Mouse (Mus musculus) limb, embryonic 13.5 days (tissue): Measurements from ENCODE around the gene Gm37240. TPM values are rescaled to one million over a fixed set of nuclear protein-coding genes. Genes with fewer than 3 reads are reported as not detected.

Experiments used
- ATAC-seq: fragments of 200-750 bp; cut with Nextera tagmentation; 2 replicates; pipeline ENCODE4 v1.8.0; 2017; ENCODE audit warnings: low read depth, moderate number of reproducible peaks, moderate TSS enrichment; ENCODE audit not compliant: low FRiP score
- H3K27ac ChIP-seq: fragments of 300-500 bp; sonication (generic); 2 replicates; pipeline ENCODE4 v1.5.1; 2015; ENCODE audit warnings: inconsistent platforms, mild to moderate bottlenecking, moderate library complexity
- H3K27me3 ChIP-seq: fragments of 300-500 bp; sonication (generic); 2 replicates; pipeline ENCODE4 v1.6.1; 2015; ENCODE audit warnings: mild to moderate bottlenecking, inconsistent platforms
- H3K36me3 ChIP-seq: fragments of 300-500 bp; sonication (generic); 2 replicates; pipeline ENCODE4 v1.6.1; 2015; ENCODE audit warnings: inconsistent platforms, mild to moderate bottlenecking, moderate library complexity
- H3K4me1 ChIP-seq: fragments of 300-500 bp; sonication (generic); 2 replicates; pipeline ENCODE4 v1.6.1; 2015; ENCODE audit warnings: inconsistent platforms
- H3K4me2 ChIP-seq: fragments of 300-500 bp; sonication (generic); replicated peaks from 2 replicates; pipeline ENCODE4 v1.6.1; 2015; ENCODE audit warnings: inconsistent platforms, mild to moderate bottlenecking, moderate library complexity
- H3K4me3 ChIP-seq: fragments of 300-500 bp; sonication (generic); 2 replicates; pipeline ENCODE4 v1.5.1; 2015; ENCODE audit warnings: moderate library complexity, mild to moderate bottlenecking, inconsistent platforms
- H3K9ac ChIP-seq: fragments of 300-500 bp; sonication (generic); 2 replicates; pipeline ENCODE4 v1.6.1; 2015; ENCODE audit warnings: mild to moderate bottlenecking, inconsistent platforms
- H3K9me3 ChIP-seq: fragments of 300-500 bp; sonication (generic); 2 replicates; pipeline ENCODE4 v1.6.1; 2016; ENCODE audit warnings: inconsistent platforms
- WGBS: fragments of 180-500 bp; shearing (Covaris S2); methylation state at CpG from one replicate; pipeline ENCODE4 v1.1.7; 2015; 5-methylcytosine and 5-hydroxymethylcytosine counted together
- polyA plus RNA-seq: library from polyadenylated mRNA; unstranded; fragments of >200 nt; fragmentation: Nextera tagmentation; extraction: Ambion mirVana; gene quantifications from 2 replicates; pipeline ENCODE4 v1.2.1, GENCODE M21; 2015

The Gm37240 gene
- polyA plus RNA-seq, 1 experiment from 2014 or later = 6.1 TPM

DNA sequence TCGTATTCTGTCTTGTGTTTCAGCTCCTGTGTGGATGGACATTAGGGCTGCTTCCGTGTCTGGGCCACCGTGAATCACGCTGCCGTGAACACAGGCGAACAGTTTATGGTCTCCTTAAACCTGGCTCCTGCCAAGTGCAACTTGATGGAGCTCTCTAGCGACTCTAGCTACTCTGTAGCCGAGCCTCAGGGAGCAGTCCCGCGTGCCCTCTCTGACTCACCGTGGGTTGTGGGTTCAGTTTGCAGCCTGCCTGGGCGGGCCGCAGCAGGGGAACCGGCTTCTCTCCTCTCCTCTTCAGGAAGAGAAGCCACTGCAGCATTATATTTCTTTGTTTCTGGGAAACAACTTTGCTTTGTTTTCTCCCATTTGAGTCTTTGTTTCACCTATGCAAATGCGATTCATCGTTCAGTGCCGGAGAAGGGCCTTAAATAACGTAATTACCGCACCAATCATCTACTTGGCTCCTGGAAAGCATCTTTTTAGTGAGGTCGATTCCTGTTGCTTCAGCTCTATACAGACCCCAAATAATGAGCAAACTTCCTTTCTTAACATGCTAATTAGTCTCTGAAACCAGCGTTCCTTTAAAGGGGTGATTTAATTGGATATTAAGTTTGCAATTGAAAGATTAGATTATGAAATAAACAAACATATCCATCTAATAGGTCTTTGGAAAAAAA is 806.3 kb downstream of the Gm37240 start:
- no peak overlapping the region for H3K4me2 ChIP-seq
- H3K9ac ChIP-seq = no peak overlapping the region
- H3K9me3 ChIP-seq = no peaks in the 10 kb centered on the region
- no peak overlapping the region for H3K27ac ChIP-seq
- no peak overlapping the region for H3K4me3 ChIP-seq
- H3K4me1 ChIP-seq = peaks cover 4% of the 10 kb centered on the region; the same call in 1 of the 2 replicates
- no peak for ATAC-seq
- H3K36me3 ChIP-seq = no peaks in the 10 kb centered on the region
- H3K27me3 ChIP-seq = no peaks in the 10 kb centered on the region
- WGBS = 63% methylated on average over 21 of the region's 21 CpGs

- 43% methylated on average over 7 of the region's 7 CpGs for WGBS
- no peaks in the 10 kb centered on the region for H3K9me3 ChIP-seq
Measured at GRCm38 (mm10) chr3:85064113-85064512, 823.2 kb downstream of the Gm37240 start.

GRCm38 (mm10) chr3:85060153-85060552 is 827.2 kb downstream of the Gm37240 start:
- H3K4me2 ChIP-seq = no peak overlapping the region
- H3K4me1 ChIP-seq = no peaks in the 10 kb centered on the region
- WGBS = 83% methylated on average over 7 of the region's 7 CpGs
- H3K27me3 ChIP-seq = no peaks in the 10 kb centered on the region
- H3K9me3 ChIP-seq = no peaks in the 10 kb centered on the region
- no peaks in the 10 kb centered on the region for H3K36me3 ChIP-seq
- no peak for ATAC-seq
- H3K27ac ChIP-seq = no peak overlapping the region
- no peak overlapping the region for H3K4me3 ChIP-seq
- H3K9ac ChIP-seq = no peak overlapping the region

More at GRCm38 (mm10) chr3:85064113-85064512, 823.2 kb downstream of the Gm37240 start:
- Histone ChIP-seq H3K4me2 (no peak overlapping the region), H3K27ac (no peak overlapping the region), H3K4me1 (no peaks in the 10 kb centered on the region), H3K9ac (no peak overlapping the region), H3K36me3 (no peaks in the 10 kb centered on the region), H3K4me3 (no peak overlapping the region), H3K27me3 (no peaks in the 10 kb centered on the region)
- ATAC-seq = no peak

GRCm38 (mm10) chr3:85057245-85057644 is 830.1 kb downstream of the Gm37240 start:
- Histone ChIP-seq H3K4me3 (no peak overlapping the region), H3K4me2 (no peak overlapping the region), H3K4me1 (no peaks in the 10 kb centered on the region), H3K27me3 (no peaks in the 10 kb centered on the region), H3K9ac (no peak overlapping the region), H3K9me3 (no peaks in the 10 kb centered on the region), H3K27ac (no peak overlapping the region), H3K36me3 (no peaks in the 10 kb centered on the region)
- no peak for ATAC-seq
- WGBS = 49% methylated on average over 6 of the region's 6 CpGs

- Histone ChIP-seq H3K4me2 (no peak overlapping the region), H3K4me3 (no peak overlapping the region), H3K27ac (no peak overlapping the region), H3K4me1 (no peaks in the 10 kb centered on the region), H3K9ac (no peak overlapping the region), H3K27me3 (no peaks in the 10 kb centered on the region), H3K36me3 (no peaks in the 10 kb centered on the region), H3K9me3 (no peaks in the 10 kb centered on the region)
- WGBS = 77% methylated on average over 4 of the region's 4 CpGs
- ATAC-seq = no peak
Measured at GRCm38 (mm10) chr3:85053526-85053925, 833.8 kb downstream of the Gm37240 start.

DNA sequence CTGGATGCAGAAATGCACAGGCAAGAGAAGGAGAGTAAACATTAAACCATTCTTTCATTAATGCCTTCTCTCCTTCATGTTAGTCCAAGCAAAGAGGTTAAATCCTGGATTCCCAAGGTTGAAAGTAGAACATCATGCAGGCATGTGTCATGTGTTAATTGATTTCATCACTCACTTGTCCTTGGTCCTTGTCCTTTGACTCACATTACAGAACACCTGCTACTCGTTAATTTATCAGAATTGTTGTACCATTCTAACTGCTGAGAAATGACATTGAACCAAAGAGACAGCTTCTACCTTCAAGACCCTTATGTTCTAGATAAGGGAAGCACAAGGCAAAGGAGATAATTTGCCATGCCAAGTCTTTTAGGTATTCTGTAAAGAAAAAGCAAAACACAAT is 835.1 kb downstream of the Gm37240 start:
- ATAC-seq = no peak
- H3K9ac ChIP-seq = no peak overlapping the region
- H3K4me2 ChIP-seq = no peak overlapping the region
- 67% methylated on average over 1 of the region's 1 CpGs for WGBS
- no peaks in the 10 kb centered on the region for H3K27me3 ChIP-seq
- H3K9me3 ChIP-seq = no peaks in the 10 kb centered on the region
- no peaks in the 10 kb centered on the region for H3K36me3 ChIP-seq
- H3K27ac ChIP-seq = no peak overlapping the region
- no peak overlapping the region for H3K4me3 ChIP-seq
- H3K4me1 ChIP-seq = no peaks in the 10 kb centered on the region

DNA sequence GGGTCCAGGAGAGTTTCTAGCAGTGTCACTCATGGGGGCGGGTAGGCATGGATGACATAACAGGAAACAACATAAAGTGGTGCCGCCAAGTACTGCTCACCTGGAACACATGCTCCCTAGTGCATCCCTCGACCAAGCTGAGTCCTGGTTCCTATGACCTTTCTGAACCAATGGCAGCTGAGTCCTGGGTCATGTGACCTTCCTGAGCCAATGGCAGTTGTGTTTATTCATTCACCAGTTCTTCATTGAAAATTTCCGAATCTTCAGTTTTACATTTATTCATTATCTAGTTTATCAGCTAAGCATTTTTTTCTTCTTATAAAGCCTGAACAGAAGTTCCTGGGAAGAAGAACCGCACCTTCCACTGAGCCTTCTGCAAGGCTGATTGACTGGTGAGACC is 838.7 kb downstream of the Gm37240 start:
- Histone ChIP-seq H3K4me1 (no peaks in the 10 kb centered on the region), H3K4me3 (no peak overlapping the region), H3K4me2 (no peak overlapping the region), H3K27ac (no peak overlapping the region), H3K36me3 (no peaks in the 10 kb centered on the region), H3K9ac (no peak overlapping the region), H3K9me3 (no peaks in the 10 kb centered on the region), H3K27me3 (no peaks in the 10 kb centered on the region)
- 92% methylated on average over 5 of the region's 5 CpGs for WGBS
- ATAC-seq = no peak

DNA sequence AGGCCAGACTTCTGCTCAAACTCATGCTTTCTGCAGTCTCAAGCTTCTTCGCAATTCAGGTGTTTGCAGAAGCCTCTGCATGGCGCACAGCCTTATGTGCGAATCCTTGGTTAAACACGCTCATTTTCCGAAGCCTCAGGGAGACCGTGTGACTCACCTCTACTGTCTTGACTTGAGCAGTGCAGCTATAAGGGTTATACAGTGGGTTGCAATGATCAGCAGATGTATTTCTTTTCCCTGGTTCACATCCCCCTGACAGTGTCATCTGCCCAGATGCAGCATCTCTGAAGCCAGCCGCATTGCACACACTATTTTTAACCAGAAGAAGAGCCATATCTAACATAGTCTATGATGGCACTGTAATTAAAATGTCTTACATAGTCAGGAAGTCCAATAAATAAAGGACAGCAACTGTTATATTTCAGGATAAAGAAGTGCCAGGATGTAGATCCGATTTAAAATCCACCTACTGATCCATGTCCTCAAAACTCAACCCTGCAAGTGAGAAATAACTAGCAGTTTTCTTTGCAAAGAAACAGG is 843.6 kb downstream of the Gm37240 start:
- no peak overlapping the region for H3K4me2 ChIP-seq
- H3K4me1 ChIP-seq = no peaks in the 10 kb centered on the region
- H3K27ac ChIP-seq = no peak overlapping the region
- no peaks in the 10 kb centered on the region for H3K9me3 ChIP-seq
- H3K4me3 ChIP-seq = no peak overlapping the region
- no peaks in the 10 kb centered on the region for H3K36me3 ChIP-seq
- no peak for ATAC-seq
- no peaks in the 10 kb centered on the region for H3K27me3 ChIP-seq
- WGBS = 87% methylated on average over 8 of the region's 8 CpGs
- no peak overlapping the region for H3K9ac ChIP-seq

DNA sequence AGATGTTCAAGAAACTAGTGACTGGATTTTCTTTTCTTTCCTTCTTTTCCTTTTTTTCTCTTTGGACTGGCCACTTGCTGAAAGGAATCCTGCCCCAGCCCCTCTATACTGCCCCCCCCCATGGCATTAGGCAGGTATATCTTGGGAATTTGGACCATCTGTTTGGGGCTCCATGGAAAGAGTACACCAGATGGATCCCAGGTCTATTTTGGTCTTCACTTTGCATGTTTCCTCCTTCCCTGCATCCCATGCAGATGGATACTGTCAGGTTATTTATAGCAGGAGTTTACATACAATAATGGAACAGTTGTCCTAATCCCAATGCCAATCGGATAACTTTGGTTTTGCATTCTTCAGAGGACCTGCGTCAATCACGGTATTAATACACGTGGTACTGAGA is 845.2 kb downstream of the Gm37240 start:
- no peaks in the 10 kb centered on the region for H3K9me3 ChIP-seq
- no peaks in the 10 kb centered on the region for H3K4me1 ChIP-seq
- no peak for ATAC-seq
- no peak overlapping the region for H3K4me3 ChIP-seq
- no peak overlapping the region for H3K9ac ChIP-seq
- H3K27me3 ChIP-seq = no peaks in the 10 kb centered on the region
- H3K4me2 ChIP-seq = no peak overlapping the region
- no peaks in the 10 kb centered on the region for H3K36me3 ChIP-seq
- H3K27ac ChIP-seq = no peak overlapping the region
- WGBS = 88% methylated on average over 4 of the region's 4 CpGs

- 88% methylated on average over 1 of the region's 1 CpGs for WGBS
- H3K36me3 ChIP-seq = no peaks in the 10 kb centered on the region
- no peak for ATAC-seq
- no peak overlapping the region for H3K4me2 ChIP-seq
- peaks cover 4% of the 10 kb centered on the region; the same call in 1 of the 2 replicates for H3K9me3 ChIP-seq
- no peak overlapping the region for H3K9ac ChIP-seq
- no peaks in the 10 kb centered on the region for H3K27me3 ChIP-seq
- no peak overlapping the region for H3K27ac ChIP-seq
- H3K4me3 ChIP-seq = no peak overlapping the region
- no peaks in the 10 kb centered on the region for H3K4me1 ChIP-seq
Measured at GRCm38 (mm10) chr3:85029141-85029540, 858.2 kb downstream of the Gm37240 start.

DNA sequence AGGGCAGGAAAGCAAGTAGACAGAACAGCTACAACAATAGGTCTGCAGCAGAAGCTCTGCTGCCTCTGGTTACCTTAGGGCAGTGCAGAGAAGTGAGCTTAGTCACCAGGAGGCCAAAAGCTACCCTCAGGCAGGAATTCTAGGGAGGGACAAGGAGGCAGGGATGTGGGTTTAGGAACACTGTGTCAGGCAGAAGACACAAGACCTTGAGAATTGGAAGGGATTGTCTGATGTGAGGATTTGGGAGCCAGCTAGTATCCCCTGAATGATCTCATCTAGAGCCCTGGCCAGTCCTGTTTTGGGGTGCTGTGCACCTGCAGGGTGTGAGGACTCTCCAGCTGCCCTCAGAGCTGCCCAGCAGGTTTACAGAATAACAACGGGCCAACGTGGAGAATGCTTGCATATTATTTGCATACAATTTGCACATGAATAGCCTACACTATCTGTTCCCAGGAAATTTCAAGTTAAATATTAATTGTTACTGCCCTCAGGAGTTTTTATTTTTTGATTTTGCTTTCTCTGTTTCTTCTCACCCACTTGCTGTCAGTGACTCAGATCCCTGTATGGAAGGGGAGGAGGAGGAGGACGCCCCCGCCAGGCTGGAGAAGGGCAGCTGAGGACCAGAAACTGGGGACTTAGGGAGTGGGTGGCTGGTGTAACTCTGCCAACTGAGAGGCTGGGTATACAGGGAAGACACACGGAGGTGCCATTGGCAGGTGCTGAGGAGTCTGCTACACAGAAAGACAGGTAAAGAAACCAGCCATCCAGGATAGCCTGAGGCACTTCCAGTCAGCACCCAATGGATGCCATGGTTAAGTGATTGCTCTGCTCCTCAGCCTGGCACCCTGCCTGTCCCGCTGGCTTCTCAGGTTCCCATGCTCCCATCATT is 862.3 kb downstream of the Gm37240 start:
- ATAC-seq = no peak

DNA sequence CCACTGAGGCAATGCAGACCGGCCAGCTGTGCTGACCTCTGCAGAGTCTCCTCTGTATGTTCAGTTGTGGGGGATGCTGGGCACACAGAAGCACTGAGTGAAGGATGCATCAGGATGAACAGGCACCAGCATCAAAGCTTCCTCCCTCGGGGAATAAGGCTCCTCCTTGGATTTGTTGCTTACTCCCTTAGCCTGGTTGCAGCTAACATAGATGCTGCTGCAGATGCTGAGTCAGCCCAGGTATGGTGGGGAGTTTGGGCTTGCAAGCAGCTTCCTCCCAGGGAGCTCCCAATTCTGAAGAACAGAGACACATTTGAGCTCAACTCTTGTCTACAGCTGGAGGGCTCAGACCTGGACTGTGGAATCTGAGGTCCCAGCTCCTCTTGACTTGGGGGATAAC is 863.1 kb downstream of the Gm37240 start:
- no peaks in the 10 kb centered on the region for H3K36me3 ChIP-seq
- no peaks in the 10 kb centered on the region for H3K4me1 ChIP-seq
- no peak for ATAC-seq
- no peak overlapping the region for H3K27ac ChIP-seq
- no peaks in the 10 kb centered on the region; the same call in 1 of the 2 replicates for H3K9me3 ChIP-seq
- WGBS = 78% methylated on average over 2 of the region's 2 CpGs
- H3K27me3 ChIP-seq = no peaks in the 10 kb centered on the region
- H3K4me2 ChIP-seq = no peak overlapping the region
- H3K4me3 ChIP-seq = no peak overlapping the region
- no peak overlapping the region for H3K9ac ChIP-seq

More for the DNA sequence above, 862.3 kb downstream of the Gm37240 start:
- H3K9ac ChIP-seq = no peak overlapping the region
- WGBS = 27% methylated on average over 6 of the region's 6 CpGs
- no peaks in the 10 kb centered on the region for H3K4me1 ChIP-seq
- no peak overlapping the region for H3K4me2 ChIP-seq
- no peaks in the 10 kb centered on the region for H3K27me3 ChIP-seq
- no peak overlapping the region for H3K27ac ChIP-seq
- H3K36me3 ChIP-seq = no peaks in the 10 kb centered on the region
- H3K4me3 ChIP-seq = no peak overlapping the region
- H3K9me3 ChIP-seq = no peaks in the 10 kb centered on the region; the same call in 1 of the 2 replicates
